Mouse (Mus musculus): ENCODE measurements around the gene Hmox2. TPM values are rescaled to one million over a fixed set of nuclear protein-coding genes. Genes with fewer than 3 reads are reported as not detected.

The Hmox2 gene
- polyA plus RNA-seq, 1 experiment from 2014 or later, result 74.3 TPM

- Histone ChIP-seq H3K9me3 (ENCODE audit: control insufficient read depth, low read length) (no peaks in the 10 kb centered on the region), H3K9ac (ENCODE audit: low read length) (peak overlapping the region; percentile 85), H3K4me1 (replicated peaks; ENCODE audit: control insufficient read depth, insufficient read depth, low read length) (no peaks in the 10 kb centered on the region; the same call in 1 of the 2 replicates), H3K27me3 (ENCODE audit: control insufficient read depth, insufficient read depth, low read length) (no peaks in the 10 kb centered on the region), H3K36me3 (ENCODE audit: control insufficient read depth, insufficient read depth, low read length) (peaks cover 15% of the 10 kb centered on the region; the same call in 1 of the 2 replicates), H3K4me2 (ENCODE audit: low read depth, low read length, severe bottlenecking) (peak overlapping the region; percentile 60), H3K4me3 (ENCODE audit: low read depth, low read length) (peak overlapping the region; percentile 51), H3K27ac (ENCODE audit: low read depth, low read length) (no peak overlapping the region)
- ATAC-seq (replicated peaks; ENCODE audit: low FRiP score) (no peak), DNase-seq (ENCODE audit: low spot score) (no peak)
- 77% methylated on average over 3 of the region's 3 CpGs for WGBS
These were observed 8.3 kb upstream of the Hmox2 start for GRCm38 (mm10) chr16:4717866-4718265.

GRCm38 (mm10) chr16:4718753-4719518 is 7.2 kb upstream of the Hmox2 start, which contains the start of gene Nmral1:
TSS of gene Nmral1 (minus strand) at chr16:4719356.
- 15% methylated on average over 33 of the region's 33 CpGs for WGBS
- peak; percentile 87 for DNase-seq (ENCODE audit: low spot score)
- peaks cover 14% of the 10 kb centered on the region; the same call in 1 of the 2 replicates for H3K36me3 ChIP-seq (ENCODE audit: control insufficient read depth, insufficient read depth, low read length)
- peak; percentile 90 for ATAC-seq (replicated peaks; ENCODE audit: low FRiP score)
- peak within 1 kb of the TSS; percentile 60 for H3K4me2 ChIP-seq (ENCODE audit: low read depth, low read length, severe bottlenecking)
- no peaks in the 10 kb centered on the region; the same call in 1 of the 2 replicates for H3K4me1 ChIP-seq (replicated peaks; ENCODE audit: control insufficient read depth, insufficient read depth, low read length)
- H3K9me3 ChIP-seq (ENCODE audit: control insufficient read depth, low read length), result no peaks in the 10 kb centered on the region
- H3K9ac ChIP-seq (ENCODE audit: low read length), result peak within 1 kb of the TSS; percentile 85
- H3K27ac ChIP-seq (ENCODE audit: low read depth, low read length), result peak within 1 kb of the TSS; percentile 81
- H3K27me3 ChIP-seq (ENCODE audit: control insufficient read depth, insufficient read depth, low read length), result no peaks in the 10 kb centered on the region
- peak within 1 kb of the TSS; percentile 51 for H3K4me3 ChIP-seq (ENCODE audit: low read depth, low read length)

DNA sequence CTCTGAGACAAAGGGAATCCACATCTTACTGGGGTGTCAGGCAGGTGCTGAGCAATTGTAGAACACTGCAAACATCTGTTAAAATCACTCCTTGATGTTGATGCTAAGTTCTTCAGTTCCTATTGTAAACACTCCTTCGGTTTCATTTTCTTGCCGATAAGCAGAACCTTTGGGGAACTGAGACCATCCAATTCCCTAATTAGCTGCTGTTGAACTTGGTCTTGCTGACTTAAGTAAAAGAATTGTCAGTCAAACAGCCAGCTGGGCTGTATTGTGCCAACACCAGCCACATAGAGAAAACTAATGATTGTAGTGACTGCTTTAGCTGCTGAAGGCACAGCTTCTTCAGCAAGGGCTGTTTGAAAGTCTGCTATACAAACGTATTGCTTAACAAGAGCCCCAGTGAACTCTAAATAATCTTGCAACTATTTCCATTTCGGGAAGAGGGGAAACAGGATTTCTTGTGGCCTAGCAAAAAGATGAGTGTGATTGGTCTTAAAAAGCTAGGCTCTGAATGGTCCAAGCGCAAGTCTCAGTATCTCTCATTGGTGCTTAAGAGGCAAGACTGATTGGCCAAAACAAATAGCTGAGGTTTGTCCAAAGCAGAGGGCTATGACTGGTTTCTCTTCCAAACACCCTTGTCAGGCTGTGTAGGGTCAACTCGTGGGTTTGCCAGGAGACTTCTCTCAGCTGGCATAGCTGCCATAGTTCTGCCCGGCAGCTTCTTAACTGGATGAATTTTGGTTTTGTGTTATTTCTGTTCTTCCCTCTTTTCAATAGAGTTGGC is 3.8 kb upstream of the Hmox2 start:
- H3K27ac ChIP-seq (ENCODE audit: low read depth, low read length), result no peak overlapping the region
- no peak for DNase-seq (ENCODE audit: low spot score)
- H3K27me3 ChIP-seq (ENCODE audit: control insufficient read depth, insufficient read depth, low read length), result no peaks in the 10 kb centered on the region
- no peaks in the 10 kb centered on the region for H3K36me3 ChIP-seq (ENCODE audit: control insufficient read depth, insufficient read depth, low read length)
- no peak for ATAC-seq (replicated peaks; ENCODE audit: low FRiP score)
- H3K4me1 ChIP-seq (replicated peaks; ENCODE audit: control insufficient read depth, insufficient read depth, low read length), result no peaks in the 10 kb centered on the region; the same call in 1 of the 2 replicates
- H3K4me3 ChIP-seq (ENCODE audit: low read depth, low read length), result no peak overlapping the region
- no peak overlapping the region for H3K4me2 ChIP-seq (ENCODE audit: low read depth, low read length, severe bottlenecking)
- WGBS, result 79% methylated on average over 7 of the region's 7 CpGs
- H3K9ac ChIP-seq (ENCODE audit: low read length), result no peak overlapping the region
- no peaks in the 10 kb centered on the region for H3K9me3 ChIP-seq (ENCODE audit: control insufficient read depth, low read length)

DNA sequence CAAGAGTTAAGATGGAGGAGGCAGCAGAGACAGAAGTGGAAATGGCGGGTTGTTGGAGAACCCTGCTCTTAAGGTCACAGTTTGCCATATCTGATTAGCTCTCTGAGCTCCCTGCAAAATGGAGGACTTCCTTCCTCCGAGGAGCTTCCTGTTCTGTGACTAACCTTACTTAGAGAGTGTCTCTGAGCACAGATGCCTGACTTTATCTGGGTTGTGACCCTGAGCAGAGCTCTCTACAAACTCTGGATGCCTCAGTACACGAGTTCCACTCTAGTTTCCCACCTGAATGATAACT is 3.3 kb upstream of the Hmox2 start:
- Histone ChIP-seq H3K4me2 (ENCODE audit: low read depth, low read length, severe bottlenecking) (no peak overlapping the region), H3K36me3 (ENCODE audit: control insufficient read depth, insufficient read depth, low read length) (no peaks in the 10 kb centered on the region), H3K4me3 (ENCODE audit: low read depth, low read length) (no peak overlapping the region), H3K4me1 (replicated peaks; ENCODE audit: control insufficient read depth, insufficient read depth, low read length) (no peaks in the 10 kb centered on the region; the same call in 1 of the 2 replicates), H3K9ac (ENCODE audit: low read length) (no peak overlapping the region), H3K27me3 (ENCODE audit: control insufficient read depth, insufficient read depth, low read length) (no peaks in the 10 kb centered on the region), H3K9me3 (ENCODE audit: control insufficient read depth, low read length) (no peaks in the 10 kb centered on the region), H3K27ac (ENCODE audit: low read depth, low read length) (no peak overlapping the region)
- DNase-seq (ENCODE audit: low spot score) (no peak), ATAC-seq (replicated peaks; ENCODE audit: low FRiP score) (no peak)
- 71% methylated on average over 3 of the region's 3 CpGs for WGBS

DNA sequence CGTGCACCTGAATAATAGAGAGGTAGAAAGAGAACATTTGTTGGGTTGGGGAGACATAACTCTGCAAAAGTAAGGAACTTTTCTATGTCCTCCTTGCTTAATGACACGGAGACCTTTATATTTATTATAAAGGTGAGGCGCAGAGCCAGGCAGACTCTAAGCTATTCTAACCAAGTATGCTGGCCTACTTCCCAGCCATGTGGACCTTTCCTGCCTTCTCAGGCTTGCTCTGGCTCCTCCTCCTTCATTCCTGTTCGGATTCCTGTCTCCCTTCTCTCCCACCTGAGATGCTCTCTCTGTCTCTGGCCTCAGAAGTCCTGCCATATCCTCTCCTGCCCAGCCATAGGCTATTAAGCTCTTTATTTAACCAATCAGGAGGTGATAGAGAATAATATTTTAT is 895 bp upstream of the Hmox2 start:
- Histone ChIP-seq H3K4me2 (ENCODE audit: low read depth, low read length, severe bottlenecking) (no peak overlapping the region), H3K4me1 (replicated peaks; ENCODE audit: control insufficient read depth, insufficient read depth, low read length) (no peaks in the 10 kb centered on the region; the same call in 1 of the 2 replicates), H3K4me3 (ENCODE audit: low read depth, low read length) (no peak overlapping the region), H3K27ac (ENCODE audit: low read depth, low read length) (no peak overlapping the region), H3K9ac (ENCODE audit: low read length) (no peak overlapping the region), H3K9me3 (ENCODE audit: control insufficient read depth, low read length) (no peaks in the 10 kb centered on the region), H3K27me3 (ENCODE audit: control insufficient read depth, insufficient read depth, low read length) (no peaks in the 10 kb centered on the region), H3K36me3 (ENCODE audit: control insufficient read depth, insufficient read depth, low read length) (no peaks in the 10 kb centered on the region)
- ATAC-seq (replicated peaks; ENCODE audit: low FRiP score) (no peak), DNase-seq (ENCODE audit: low spot score) (no peak)
- WGBS, result 75% methylated on average over 4 of the region's 4 CpGs

GRCm38 (mm10) chr16:4726528-4727128 is 467 bp downstream of the Hmox2 start:
- H3K9me3 ChIP-seq (ENCODE audit: control insufficient read depth, low read length), result no peaks in the 10 kb centered on the region
- peak overlapping the region; percentile 87 for H3K4me2 ChIP-seq (ENCODE audit: low read depth, low read length, severe bottlenecking)
- H3K4me1 ChIP-seq (replicated peaks; ENCODE audit: control insufficient read depth, insufficient read depth, low read length), result no peaks in the 10 kb centered on the region; the same call in 1 of the 2 replicates
- ATAC-seq (replicated peaks; ENCODE audit: low FRiP score) (peak; percentile 60), DNase-seq (ENCODE audit: low spot score) (no peak)
- no peaks in the 10 kb centered on the region for H3K27me3 ChIP-seq (ENCODE audit: control insufficient read depth, insufficient read depth, low read length)
- peak overlapping the region; percentile 72 for H3K4me3 ChIP-seq (ENCODE audit: low read depth, low read length)
- H3K9ac ChIP-seq (ENCODE audit: low read length), result peak overlapping the region; percentile 81
- H3K36me3 ChIP-seq (ENCODE audit: control insufficient read depth, insufficient read depth, low read length), result no peaks in the 10 kb centered on the region
- peak overlapping the region; percentile 18; the same call in 1 of the 2 replicates for H3K27ac ChIP-seq (ENCODE audit: low read depth, low read length)
- WGBS, result under 1% methylated on average over 40 of the region's 40 CpGs

GRCm38 (mm10) chr16:4727526-4727925 is 1.4 kb downstream of the Hmox2 start:
- Histone ChIP-seq H3K9ac (ENCODE audit: low read length) (no peak overlapping the region; the same call in 1 of the 2 replicates), H3K27me3 (ENCODE audit: control insufficient read depth, insufficient read depth, low read length) (no peaks in the 10 kb centered on the region), H3K4me3 (ENCODE audit: low read depth, low read length) (no peak overlapping the region), H3K36me3 (ENCODE audit: control insufficient read depth, insufficient read depth, low read length) (no peaks in the 10 kb centered on the region), H3K9me3 (ENCODE audit: control insufficient read depth, low read length) (no peaks in the 10 kb centered on the region), H3K4me2 (ENCODE audit: low read depth, low read length, severe bottlenecking) (no peak overlapping the region), H3K27ac (ENCODE audit: low read depth, low read length) (no peak overlapping the region), H3K4me1 (replicated peaks; ENCODE audit: control insufficient read depth, insufficient read depth, low read length) (no peaks in the 10 kb centered on the region; the same call in 1 of the 2 replicates)
- ATAC-seq (replicated peaks; ENCODE audit: low FRiP score) (no peak), DNase-seq (ENCODE audit: low spot score) (no peak)
- WGBS, result 95% methylated on average over 1 of the region's 1 CpGs

DNA sequence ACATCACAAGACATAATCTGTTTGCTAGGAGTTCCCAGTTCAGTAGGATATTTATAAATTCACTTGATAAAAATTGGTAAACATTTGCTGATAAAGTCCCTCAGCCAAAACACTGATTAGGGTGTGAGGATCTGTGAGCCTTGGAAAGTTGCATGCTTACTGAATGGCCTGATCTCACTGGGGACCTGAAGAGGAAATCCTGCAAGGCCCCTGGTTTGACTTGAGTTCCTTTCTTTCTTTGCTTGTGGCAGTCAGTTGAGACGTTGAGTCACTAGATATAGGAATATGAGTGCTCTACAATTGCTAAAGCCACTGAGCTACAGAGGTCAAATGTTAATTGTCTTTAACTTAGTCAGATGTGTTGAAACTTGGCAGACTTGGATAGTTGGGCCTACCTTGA is 1.8 kb downstream of the Hmox2 start:
- H3K27me3 ChIP-seq (ENCODE audit: control insufficient read depth, insufficient read depth, low read length), result no peaks in the 10 kb centered on the region
- DNase-seq (ENCODE audit: low spot score) (no peak), ATAC-seq (replicated peaks; ENCODE audit: low FRiP score) (no peak)
- H3K4me2 ChIP-seq (ENCODE audit: low read depth, low read length, severe bottlenecking), result no peak overlapping the region
- 82% methylated on average over 1 of the region's 1 CpGs for WGBS
- H3K9ac ChIP-seq (ENCODE audit: low read length), result no peak overlapping the region
- no peak overlapping the region for H3K4me3 ChIP-seq (ENCODE audit: low read depth, low read length)
- H3K36me3 ChIP-seq (ENCODE audit: control insufficient read depth, insufficient read depth, low read length), result no peaks in the 10 kb centered on the region
- H3K4me1 ChIP-seq (replicated peaks; ENCODE audit: control insufficient read depth, insufficient read depth, low read length), result no peaks in the 10 kb centered on the region; the same call in 1 of the 2 replicates
- H3K27ac ChIP-seq (ENCODE audit: low read depth, low read length), result no peak overlapping the region
- no peaks in the 10 kb centered on the region for H3K9me3 ChIP-seq (ENCODE audit: control insufficient read depth, low read length)
